Mouse (Mus musculus) lung, embryonic 15.5 days (tissue): ENCODE measurements at regions not wholly inside any gene's neighbourhood (a gene's known extent, or its start where the extent isn't known, plus 50 kb on each side); places are given as distances from the start of the nearest gene placed in this dataset.
"Not testable (repeated sequence)": the region's sequence is repeated elsewhere in the genome, so short reads cannot be mapped to it uniquely, and the experiment has no call there.

ENCODE experiments used
- ATAC-seq: fragments of 200-750 bp; cut with Nextera tagmentation; 2 replicates; pipeline ENCODE4 v1.8.0; 2017; ENCODE audit warnings: moderate number of reproducible peaks, borderline replicate concordance; ENCODE audit not compliant: low FRiP score, low TSS enrichment; ENCODE audit errors: extremely low read depth
- H3K27ac ChIP-seq: fragments of 300-500 bp; sonication (generic); 2 replicates; pipeline ENCODE4 v1.5.1; 2015; ENCODE audit warnings: moderate library complexity, mild to moderate bottlenecking, inconsistent platforms
- H3K27me3 ChIP-seq: fragments of 300-500 bp; sonication (generic); 2 replicates; pipeline ENCODE4 v1.6.1; 2015; ENCODE audit warnings: inconsistent platforms
- H3K36me3 ChIP-seq: fragments of 300-500 bp; sonication (generic); 2 replicates; pipeline ENCODE4 v1.6.1; 2015; ENCODE audit warnings: inconsistent platforms
- H3K4me1 ChIP-seq: fragments of 300-500 bp; sonication (generic); 2 replicates; pipeline ENCODE4 v1.6.1; 2015; ENCODE audit warnings: inconsistent platforms
- H3K4me2 ChIP-seq: fragments of 300-500 bp; sonication (generic); 2 replicates; pipeline ENCODE4 v1.6.1; 2015; ENCODE audit warnings: inconsistent platforms, mild to moderate bottlenecking, moderate library complexity
- H3K4me3 ChIP-seq: fragments of 300-500 bp; sonication (generic); 2 replicates; pipeline ENCODE4 v1.5.1; 2015; ENCODE audit warnings: mild to moderate bottlenecking, inconsistent platforms
- H3K9ac ChIP-seq: fragments of 300-500 bp; sonication (generic); 2 replicates; pipeline ENCODE4 v1.6.1; 2015; ENCODE audit warnings: inconsistent platforms
- H3K9me3 ChIP-seq: fragments of 300-500 bp; sonication (generic); 2 replicates; pipeline ENCODE4 v1.6.1; 2016; ENCODE audit warnings: inconsistent platforms
- WGBS: fragments of 180-500 bp; shearing (Covaris S2); methylation state at CpG from one replicate; pipeline ENCODE4 v1.1.7; 2015; 5-methylcytosine and 5-hydroxymethylcytosine counted together

DNA sequence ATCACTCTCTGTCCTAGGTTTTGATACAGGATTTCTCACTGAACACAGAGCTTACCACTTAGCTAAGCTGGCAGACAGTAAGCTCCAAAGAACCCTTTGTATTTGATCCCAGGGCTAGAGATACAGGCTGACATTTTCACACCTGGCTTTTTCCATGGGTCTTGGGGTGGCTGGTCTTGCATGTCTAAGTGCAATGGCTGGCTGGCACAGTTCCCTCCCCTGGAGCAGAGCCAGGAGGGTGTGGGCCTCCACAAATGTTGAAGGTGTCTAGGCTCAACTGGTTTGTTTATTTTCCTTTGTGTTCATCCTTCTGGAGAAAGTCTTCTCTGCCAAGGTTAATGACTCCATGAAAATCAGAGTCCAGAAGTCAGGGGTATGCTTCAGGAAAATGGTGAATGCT, 934.8 kb downstream of the Diaph2 start:
- no peak for ATAC-seq
- no peak overlapping the region for H3K9ac ChIP-seq
- no peak overlapping the region for H3K27ac ChIP-seq
- H3K4me1 ChIP-seq, result no peaks in the 10 kb centered on the region
- H3K4me2 ChIP-seq, result no peak overlapping the region
- no peaks in the 10 kb centered on the region for H3K27me3 ChIP-seq
- H3K36me3 ChIP-seq, result no peaks in the 10 kb centered on the region
- H3K9me3 ChIP-seq, result no peaks in the 10 kb centered on the region
- no peak overlapping the region for H3K4me3 ChIP-seq

DNA sequence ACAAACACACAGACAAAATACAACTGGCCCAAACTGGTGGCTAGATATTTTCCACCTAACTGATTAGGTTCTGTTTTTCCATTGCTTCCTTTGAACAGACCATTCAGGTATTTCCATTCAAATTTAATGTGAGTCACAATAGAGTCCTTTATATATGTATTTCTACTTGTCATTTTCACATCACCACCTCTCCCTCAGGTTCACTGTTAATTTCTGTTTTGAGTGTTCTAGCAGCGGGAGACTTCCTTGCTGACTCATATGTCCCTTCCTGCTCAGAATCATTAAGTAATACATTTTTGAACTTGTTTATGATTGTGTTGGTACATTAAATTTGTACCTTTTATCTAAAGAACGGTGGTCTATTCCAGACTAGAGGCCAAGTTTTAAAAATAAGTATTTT, 959.4 kb downstream of the Diaph2 start:
- H3K4me1 ChIP-seq, result no peaks in the 10 kb centered on the region
- H3K27me3 ChIP-seq, result no peaks in the 10 kb centered on the region
- 72% methylated on average over 2 of the region's 2 CpGs for WGBS
- H3K27ac ChIP-seq, result no peak overlapping the region
- H3K4me3 ChIP-seq, result no peak overlapping the region
- ATAC-seq, result no peak
- H3K36me3 ChIP-seq, result no peaks in the 10 kb centered on the region
- no peak overlapping the region for H3K4me2 ChIP-seq
- no peaks in the 10 kb centered on the region for H3K9me3 ChIP-seq
- no peak overlapping the region for H3K9ac ChIP-seq

DNA sequence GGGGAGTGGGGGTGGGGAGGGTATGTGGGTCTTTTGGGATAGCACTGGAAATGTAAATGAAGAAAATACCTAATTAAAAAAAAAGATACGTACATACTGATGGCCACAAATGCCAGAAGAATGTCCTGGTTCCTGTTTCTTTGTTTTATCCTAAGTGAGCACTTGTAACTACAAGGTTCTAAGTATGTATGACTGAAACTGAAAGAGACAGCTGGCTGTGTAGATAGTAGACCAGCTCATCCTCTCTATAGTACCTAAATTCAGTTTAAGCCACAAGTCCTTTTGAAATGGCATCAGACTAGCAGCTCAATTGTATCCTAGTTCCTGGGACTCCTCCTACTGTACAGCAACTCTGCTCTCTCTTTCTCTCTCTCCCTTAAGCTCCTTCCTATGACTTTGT, 994.6 kb downstream of the Diaph2 start:
- not testable (repeated sequence) for H3K9ac ChIP-seq

More for the DNA sequence above, 994.6 kb downstream of the Diaph2 start:
- H3K27ac ChIP-seq, H3K4me1 ChIP-seq, H3K9me3 ChIP-seq, H3K27me3 ChIP-seq, H3K4me3 ChIP-seq, ATAC-seq, H3K36me3 ChIP-seq, H3K4me2 ChIP-seq: not testable (repeated sequence)
- WGBS, result 82% methylated on average over 1 of the region's 1 CpGs
